In the genomic region with DNA sequence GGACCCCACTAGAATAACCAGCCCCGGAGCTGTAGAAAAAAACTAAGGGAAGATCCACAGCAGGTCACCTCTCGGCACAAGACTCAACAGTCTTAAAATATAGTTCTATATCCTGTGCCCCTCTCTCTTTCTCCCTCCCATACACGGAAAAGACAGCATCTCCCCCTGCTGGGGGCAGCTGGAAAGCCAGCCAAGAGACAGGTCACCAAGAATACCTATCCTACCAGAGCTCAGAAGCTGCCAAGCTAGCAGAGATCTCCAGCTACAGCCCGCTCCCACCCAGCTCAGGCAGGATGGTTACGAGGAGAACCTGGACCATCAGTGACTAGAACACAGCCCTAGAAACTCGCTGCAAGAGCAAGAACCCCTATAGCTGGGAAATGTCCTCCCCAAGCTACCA, we compare ENCODE assay signal across 1 mouse cellular context.
TF ChIP-seq lines count a peak whose summit lies in the region.

No protein-coding gene starts in this region.

TF ChIP-seq in MEL, 35 proteins besides CTCF, POLR2A, EP300 and RAD21 (continued from another document):
- TF ChIP-seq POLR2AphosphoS5 (IDR thresholded peaks at IDR 0.05; ENCODE audit: borderline replicate concordance, low read depth, low read length) = no peak
- TF ChIP-seq USF2 (IDR thresholded peaks at IDR 0.05; ENCODE audit: borderline replicate concordance in 1 of 2, insufficient read depth in 1 of 2, low read depth in 1 of 2, low read length in 2 of 2) = no peak
- TF ChIP-seq MAX (IDR thresholded peaks at IDR 0.05; ENCODE audit: low read length) = no peak
- TF ChIP-seq USF1 (IDR thresholded peaks at IDR 0.05; ENCODE audit: low read depth, low read length) = no peak
- TF ChIP-seq CHD1 (IDR thresholded peaks at IDR 0.05; ENCODE audit: low read depth, low read length) = no peak
- no peak for TF ChIP-seq NRF1 (IDR thresholded peaks at IDR 0.05; ENCODE audit: insufficient read depth, low read depth, low read length, poor library complexity, severe bottlenecking)
- no peak for TF ChIP-seq ZKSCAN1 (IDR thresholded peaks at IDR 0.05; ENCODE audit: low read depth, low read length)
- TF ChIP-seq TCF12 (IDR thresholded peaks at IDR 0.05; ENCODE audit: low read depth, low read length) = no peak
- TF ChIP-seq JUND (IDR thresholded peaks at IDR 0.05; ENCODE audit: low read depth, low read length) = no peak
- no peak for TF ChIP-seq SIN3A (IDR thresholded peaks at IDR 0.05; ENCODE audit: low read length)
- TF ChIP-seq KAT2A (conservative IDR thresholded peaks at IDR 0.05; ENCODE audit: low read depth, low read length) = no peak
- no peak; the same call in 1 of the 2 replicates for TF ChIP-seq ETS1 (IDR thresholded peaks at IDR 0.05; ENCODE audit: low read depth, low read length)
- no peak for TF ChIP-seq POLR2AphosphoS2 (IDR thresholded peaks at IDR 0.05; ENCODE audit: low read length)
- 0 out of 2 replicates have a peak, but pooled peaks have one; percentile 6 for TF ChIP-seq ELF1 (IDR thresholded peaks at IDR 0.05; ENCODE audit: low read depth, low read length)
